Mouse (Mus musculus) midbrain, postnatal 0 days (tissue): ENCODE data around the gene Klhdc8b. TPM values are rescaled to one million over a fixed set of nuclear protein-coding genes. Genes with fewer than 3 reads are reported as not detected.

Experiments
- ATAC-seq: fragments of 200-750 bp; cut with Nextera tagmentation; 2 replicates; pipeline ENCODE4 v1.8.0; 2017; ENCODE audit warnings: moderate number of reproducible peaks, mild to moderate bottlenecking, moderate TSS enrichment, moderate library complexity; ENCODE audit not compliant: low FRiP score
- DNase-seq: peaks from one replicate; pipeline ENCODE4 v3.0.0-alpha.2; 2015; ENCODE audit warnings: low spot score
- H3K27ac ChIP-seq: fragments of 300-500 bp; sonication (generic); 2 replicates; pipeline ENCODE4 v1.5.1; 2014; ENCODE audit warnings: low read depth, mild to moderate bottlenecking, low read length, mixed read lengths
- H3K27me3 ChIP-seq: fragments of 300-500 bp; sonication (generic); 2 replicates; pipeline ENCODE4 v1.6.1; 2014; ENCODE audit warnings: low read length, control low read depth, mixed read lengths; ENCODE audit not compliant: insufficient read depth
- H3K36me3 ChIP-seq: fragments of 300-500 bp; sonication (generic); 2 replicates; pipeline ENCODE4 v1.6.1; 2014; ENCODE audit warnings: low read length, control low read depth, mixed read lengths; ENCODE audit not compliant: insufficient read depth
- H3K4me1 ChIP-seq: fragments of 300-500 bp; sonication (generic); 2 replicates; pipeline ENCODE4 v1.6.1; 2014; ENCODE audit warnings: mild to moderate bottlenecking, control low read depth, antibody characterized with exemption, low read length, mixed read lengths; ENCODE audit not compliant: insufficient read depth
- H3K4me2 ChIP-seq: fragments of 300-500 bp; sonication (generic); 2 replicates; pipeline ENCODE4 v1.6.1; 2014; ENCODE audit warnings: low read depth, mild to moderate bottlenecking, low read length, mixed read lengths; ENCODE audit not compliant: poor library complexity, severe bottlenecking
- H3K4me3 ChIP-seq: fragments of 300-500 bp; sonication (generic); 2 replicates; pipeline ENCODE4 v1.5.1; 2014; ENCODE audit warnings: low read depth, mild to moderate bottlenecking, low read length, moderate library complexity
- H3K9ac ChIP-seq: fragments of 300-500 bp; sonication (generic); replicated peaks from 2 replicates; pipeline ENCODE4 v1.6.1; 2014; ENCODE audit warnings: mild to moderate bottlenecking, low read length, moderate library complexity, mixed read lengths; ENCODE audit not compliant: poor library complexity, severe bottlenecking
- H3K9me3 ChIP-seq: fragments of 300-500 bp; sonication (generic); 2 replicates; pipeline ENCODE4 v1.6.1; 2016; ENCODE audit warnings: low read length, control low read depth
- CTCF ChIP-seq: IDR thresholded peaks from 2 replicates; pipeline ENCODE4 v1.5.1; 2016; ENCODE audit warnings: antibody characterized with exemption, mild to moderate bottlenecking
- WGBS: fragments of 180-500 bp; shearing (Covaris S2); extraction: QIAGEN DNeasy Blood & Tissue Kit; methylation state at CpG from one replicate; pipeline ENCODE4 v1.1.7; 2014; 5-methylcytosine and 5-hydroxymethylcytosine counted together
- polyA plus RNA-seq: library from polyadenylated mRNA; unstranded; fragments of >200 nt; fragmentation: Nextera tagmentation; extraction: Ambion mirVana; gene quantifications from 2 replicates; pipeline ENCODE4 v1.2.1, GENCODE M21; 2015
- total RNA-seq: library from RNA; depleted of rRNA; stranded (reverse); fragments of >200 nt; gene quantifications from 2 replicates; pipeline ENCODE4 v1.2.3, GENCODE M21; 2014

Gene Klhdc8b
- total and polyA plus RNA-seq, 2 experiments from 2014 or later, result 56.1 to 86.3 TPM

DNA sequence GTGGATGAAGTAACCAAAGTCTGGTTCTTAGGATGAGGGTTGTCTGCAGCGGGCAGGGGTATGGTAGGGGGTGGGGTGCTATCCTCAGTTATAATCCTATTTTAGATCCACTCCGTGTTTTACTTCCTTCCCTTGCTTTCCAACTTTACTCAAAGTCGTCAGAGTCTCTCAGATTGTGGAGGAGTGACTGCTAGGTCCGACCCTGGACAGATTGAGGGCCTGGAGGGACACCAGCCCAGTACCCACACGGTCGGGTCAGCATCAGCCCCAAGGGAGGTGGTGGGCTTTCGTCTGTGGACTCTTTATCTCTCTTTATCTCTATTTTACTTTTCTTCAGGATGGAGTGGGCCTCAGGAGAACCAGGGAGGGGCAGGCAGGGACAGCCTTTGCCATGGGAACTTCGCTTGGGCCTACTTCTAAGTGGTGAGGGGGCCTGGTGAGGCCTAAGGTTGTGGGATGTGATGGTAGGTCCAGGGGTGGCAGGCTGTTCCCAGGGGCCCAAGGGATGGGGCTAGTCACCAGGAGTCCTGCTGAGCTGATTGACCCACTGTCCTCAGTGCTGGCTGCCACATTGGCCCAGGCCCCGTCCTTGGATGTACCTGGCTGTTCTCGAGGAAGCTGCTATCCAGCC is 18.5 kb upstream of the Klhdc8b start, which contains the start of gene Lamb2:
Gene Lamb2, plus strand, starts transcription at position 16 of the 631 bp plus-strand sequence.
- 4% methylated on average over 10 of the region's 10 CpGs for WGBS
- TF ChIP-seq CTCF, result no peak
- H3K9me3 ChIP-seq, result no peaks in the 10 kb centered on the region
- ATAC-seq (no peak), DNase-seq (peak; percentile 74)
- H3K9ac ChIP-seq, result peak within 1 kb of the TSS; percentile 48; the same call in 1 of the 2 replicates
- peak within 1 kb of the TSS; percentile 1; the same call in 1 of the 2 replicates for H3K27ac ChIP-seq
- H3K27me3 ChIP-seq, result no peaks in the 10 kb centered on the region
- H3K4me3 ChIP-seq, result peak within 1 kb of the TSS; percentile 36
- peak within 1 kb of the TSS; percentile 59 for H3K4me2 ChIP-seq
- no peaks in the 10 kb centered on the region for H3K36me3 ChIP-seq
- H3K4me1 ChIP-seq, result peaks cover 16% of the 10 kb centered on the region; the same call in 1 of the 2 replicates

GRCm38 (mm10) chr9:108479241-108479640 is 17.9 kb upstream of the Klhdc8b start:
- WGBS, result 18% methylated on average over 11 of the region's 11 CpGs
- Histone ChIP-seq H3K4me1 (peaks cover 16% of the 10 kb centered on the region; the same call in 1 of the 2 replicates), H3K36me3 (no peaks in the 10 kb centered on the region), H3K9ac (peak overlapping the region; percentile 29; the same call in 1 of the 2 replicates), H3K4me2 (peak overlapping the region; percentile 59), H3K4me3 (peak overlapping the region; percentile 36; the same call in 1 of the 2 replicates), H3K27ac (peak overlapping the region; percentile 1; the same call in 1 of the 2 replicates), H3K27me3 (no peaks in the 10 kb centered on the region), H3K9me3 (no peaks in the 10 kb centered on the region)
- TF ChIP-seq CTCF, result no peak
- DNase-seq (no peak), ATAC-seq (no peak)

- peak overlapping the region; percentile 59 for H3K4me2 ChIP-seq
- H3K9me3 ChIP-seq, result no peaks in the 10 kb centered on the region
- H3K9ac ChIP-seq, result peak overlapping the region; percentile 29; the same call in 1 of the 2 replicates
- no peak overlapping the region for H3K27ac ChIP-seq
- TF ChIP-seq CTCF, result no peak
- H3K4me1 ChIP-seq, result peaks cover 16% of the 10 kb centered on the region; the same call in 1 of the 2 replicates
- H3K36me3 ChIP-seq, result no peaks in the 10 kb centered on the region
- DNase-seq (peak; percentile 37), ATAC-seq (no peak; the same call in 1 of the 2 replicates)
- under 1% methylated on average over 20 of the region's 20 CpGs for WGBS
- H3K27me3 ChIP-seq, result no peaks in the 10 kb centered on the region
- peak overlapping the region; percentile 36 for H3K4me3 ChIP-seq
Measured at GRCm38 (mm10) chr9:108478638-108479156, 17.3 kb upstream of the Klhdc8b start.

- 55% methylated on average over 1 of the region's 1 CpGs for WGBS
- Histone ChIP-seq H3K4me3 (no peak overlapping the region), H3K27me3 (no peaks in the 10 kb centered on the region), H3K27ac (no peak overlapping the region), H3K9ac (no peak overlapping the region), H3K36me3 (no peaks in the 10 kb centered on the region), H3K4me2 (no peak overlapping the region), H3K9me3 (no peaks in the 10 kb centered on the region), H3K4me1 (peaks cover 9% of the 10 kb centered on the region; the same call in 1 of the 2 replicates)
- DNase-seq, result no peak
- no peak for ATAC-seq
- TF ChIP-seq CTCF, result 0 out of 2 replicates have a peak, but pooled peaks have one; percentile 11
Measured at GRCm38 (mm10) chr9:108474528-108474927, 13.1 kb upstream of the Klhdc8b start.

- ATAC-seq, result no peak
- Histone ChIP-seq H3K4me2 (no peak overlapping the region), H3K4me3 (no peak overlapping the region), H3K9ac (no peak overlapping the region), H3K36me3 (peaks cover 10% of the 10 kb centered on the region; the same call in 1 of the 2 replicates), H3K27ac (no peak overlapping the region), H3K27me3 (no peaks in the 10 kb centered on the region), H3K4me1 (no peaks in the 10 kb centered on the region), H3K9me3 (no peaks in the 10 kb centered on the region)
- 77% methylated on average over 4 of the region's 4 CpGs for WGBS
- no peak for DNase-seq
- no peak for TF ChIP-seq CTCF
Measured at GRCm38 (mm10) chr9:108469845-108470244, 8.5 kb upstream of the Klhdc8b start.

DNA sequence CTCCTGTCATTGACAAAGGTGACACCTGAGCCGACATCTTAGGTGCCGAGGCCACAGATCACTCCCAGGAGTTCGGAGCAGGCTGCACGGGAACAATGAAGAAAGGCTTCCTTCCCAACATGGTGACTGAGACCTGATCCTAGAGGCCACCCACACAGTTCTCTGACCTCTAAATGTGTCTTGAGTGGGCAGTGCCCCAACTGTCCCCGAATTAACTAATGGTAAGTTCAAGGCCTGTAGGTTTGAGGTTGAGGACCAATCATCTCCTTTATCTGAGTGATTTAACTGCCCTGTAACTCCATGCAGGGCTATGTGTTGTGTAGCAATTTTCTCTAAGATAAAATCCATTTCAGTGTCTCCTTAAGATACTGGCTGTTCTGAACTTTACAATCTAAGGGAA is 8.0 kb upstream of the Klhdc8b start:
- Histone ChIP-seq H3K9ac (no peak overlapping the region), H3K9me3 (no peaks in the 10 kb centered on the region), H3K4me3 (no peak overlapping the region), H3K4me1 (no peaks in the 10 kb centered on the region), H3K4me2 (no peak overlapping the region), H3K27me3 (no peaks in the 10 kb centered on the region), H3K36me3 (peaks cover 10% of the 10 kb centered on the region; the same call in 1 of the 2 replicates), H3K27ac (no peak overlapping the region)
- TF ChIP-seq CTCF, result no peak
- WGBS, result 85% methylated on average over 5 of the region's 5 CpGs
- DNase-seq (no peak), ATAC-seq (no peak)
